Mouse (Mus musculus): ENCODE results near the gene Sec63.

DNA sequence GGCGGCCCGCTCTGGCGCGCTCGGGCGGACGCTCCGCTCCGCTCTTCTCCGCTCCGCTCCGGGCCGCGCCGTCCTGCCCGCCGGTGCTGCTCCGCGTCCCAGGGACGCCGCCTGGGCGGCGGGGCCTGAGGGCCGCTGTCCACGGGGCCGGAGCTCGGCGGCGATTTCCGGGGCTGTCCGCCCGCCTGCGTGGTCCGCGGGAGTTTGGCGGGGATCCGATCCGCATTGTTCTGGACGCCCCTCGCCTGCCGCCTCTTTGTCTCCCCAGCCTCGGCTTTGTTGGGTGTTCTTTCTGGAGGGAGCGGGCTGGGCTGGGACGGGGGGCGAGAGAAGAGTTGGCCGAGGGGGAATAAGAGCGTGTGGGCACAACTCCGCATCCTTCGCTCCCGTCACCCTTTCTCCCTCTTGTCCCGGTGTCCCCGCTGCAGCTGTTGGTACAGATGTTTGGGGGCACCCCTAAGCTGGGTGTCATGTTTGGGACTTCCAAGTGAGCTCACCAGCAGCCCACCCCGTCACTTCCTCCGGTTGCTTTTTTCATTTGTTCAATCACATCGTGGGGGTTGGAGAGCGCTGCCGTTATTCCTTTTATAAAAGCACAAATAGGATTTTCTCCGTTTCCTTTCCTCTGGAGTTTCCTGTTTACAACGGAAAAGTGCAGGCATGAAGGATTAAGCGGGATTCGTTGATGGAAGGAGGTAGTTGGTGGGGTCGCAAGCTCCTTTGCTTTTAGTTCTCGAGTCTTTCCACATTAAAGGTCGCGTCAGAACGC lies 789 bp downstream of the Sec63 start:
- TF ChIP-seq CTCF (IDR thresholded peaks at IDR 0.05; ENCODE audit: control insufficient read depth, insufficient read depth, insufficient read length): no peak
- no peak for TF ChIP-seq MAX (IDR thresholded peaks at IDR 0.05)
- TF ChIP-seq MYOG (IDR thresholded peaks at IDR 0.05; ENCODE audit: control insufficient read depth, extremely low read depth, insufficient read length): no peak
- TF ChIP-seq USF1 (IDR thresholded peaks at IDR 0.05; ENCODE audit: low read depth): no peak
- TF ChIP-seq FOSL1 (IDR thresholded peaks at IDR 0.05; ENCODE audit: insufficient read depth, low read length, poor library complexity, severe bottlenecking): no peak
- TF ChIP-seq MYOD1 (IDR thresholded peaks at IDR 0.05; ENCODE audit: control insufficient read depth, insufficient read length, low read depth): no peak
